Mouse (Mus musculus) heart, adult 8-10 months (tissue): ENCODE measurements around the gene Tyrp1. TPM values are rescaled to one million over a fixed set of nuclear protein-coding genes. Genes with fewer than 3 reads are reported as not detected.

ENCODE experiments used
- DNase-seq: peaks from one replicate; pipeline ENCODE4 v3.0.0; 2022; ENCODE audit warnings: low spot score
- total RNA-seq, 4 experiments: library from RNA; stranded (reverse); gene quantifications; 2 replicates each; pipeline ENCODE4 v1.2.4; 2022

Tyrp1 gene
- total RNA-seq, 4 experiments from 2014 or later, result 0.35 to 0.50 TPM; not detected in 2

GRCm38 (mm10) chr4:80895278-80895894 is 61.5 kb downstream of the Tyrp1 start:
- DNase-seq, result no peak

Other genes starting within 250 kb of the Tyrp1 start
- gene Lurap1l, start 76.5 kb downstream of the Tyrp1 start, total RNA-seq, result 1 to 10 TPM; 1.0 to 1.9 (median 1.2) TPM